Mouse (Mus musculus): Measurements from ENCODE around the gene Cfap44. TPM values are rescaled to one million over a fixed set of nuclear protein-coding genes. Genes with fewer than 3 reads are reported as not detected.

Gene Cfap44
- polyA plus RNA-seq, 1 experiment from 2014 or later: 0.81 TPM

GRCm38 (mm10) chr16:44531239-44531797 lies 136.7 kb downstream of the Cfap44 start:
- H3K36me3 ChIP-seq (ENCODE audit: control insufficient read depth, insufficient read depth, low read length): no peaks in the 10 kb centered on the region
- peak overlapping the region; percentile 14; the same call in 1 of the 2 replicates for H3K4me2 ChIP-seq (ENCODE audit: low read depth, severe bottlenecking)
- H3K9me3 ChIP-seq (ENCODE audit: control insufficient read depth, low read length): no peaks in the 10 kb centered on the region
- H3K27me3 ChIP-seq (ENCODE audit: control insufficient read depth, insufficient read depth, low read length): no peaks in the 10 kb centered on the region
- ATAC-seq (ENCODE audit: insufficient number of reproducible peaks, low FRiP score, low TSS enrichment, low read depth) (no peak), DNase-seq (ENCODE audit: low spot score) (no peak)
- peak overlapping the region; percentile 44; the same call in 1 of the 2 replicates for H3K27ac ChIP-seq (replicated peaks; ENCODE audit: low read depth, low read length)
- H3K4me1 ChIP-seq (ENCODE audit: control insufficient read depth, insufficient read depth, low read length): peaks cover 29% of the 10 kb centered on the region
- no peak overlapping the region for H3K4me3 ChIP-seq (ENCODE audit: low read depth, low read length)
- H3K9ac ChIP-seq (ENCODE audit: low read length): no peak overlapping the region
- 41% methylated on average over 12 of the region's 12 CpGs for WGBS

Other genes starting within 250 kb of the Cfap44 start
- gene Usf3, start 221.6 kb upstream of the Cfap44 start, polyA plus RNA-seq (2014; fragmentation: Nextera tagmentation; extraction: Ambion mirVana): 5.1 and 5.7 TPM in 2 replicates
- 0.09 and 0.11 TPM in 2 replicates for gene Sidt1, start 61.6 kb upstream of the Cfap44 start, polyA plus RNA-seq (2014; fragmentation: Nextera tagmentation; extraction: Ambion mirVana)
- 31.8 and 37.2 TPM in 2 replicates for gene Spice1, start 47.7 kb upstream of the Cfap44 start, polyA plus RNA-seq (2014; fragmentation: Nextera tagmentation; extraction: Ambion mirVana)
- gene Boc, start 164.1 kb downstream of the Cfap44 start, polyA plus RNA-seq (2014; fragmentation: Nextera tagmentation; extraction: Ambion mirVana): 39.3 and 41.9 TPM in 2 replicates